Mouse (Mus musculus): ENCODE data around the gene Zzz3.

DNA sequence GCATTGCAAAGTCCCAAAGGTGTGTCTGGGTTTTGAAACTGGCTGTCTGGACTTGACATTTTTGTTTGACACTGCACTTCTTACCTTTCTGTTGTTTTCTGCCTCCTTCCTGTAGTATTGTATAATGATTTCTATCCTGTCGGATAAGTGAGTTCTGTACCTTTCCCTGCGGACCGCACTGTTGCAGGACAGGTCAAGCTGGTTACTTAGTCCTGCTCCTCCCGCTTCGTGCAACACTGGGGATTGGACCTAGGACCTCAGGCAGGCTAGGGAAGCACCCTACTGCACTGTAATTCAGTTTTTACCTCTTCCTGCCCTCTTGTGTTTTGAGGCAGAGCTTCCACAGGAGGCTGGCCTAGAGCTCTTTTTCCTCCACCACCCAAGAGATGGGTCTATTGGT, 5.2 kb downstream of the Zzz3 start:
- TF ChIP-seq POLR2A (IDR thresholded peaks at IDR 0.05; ENCODE audit: low read depth, low read length) (no peak), CTCF (conservative IDR thresholded peaks at IDR 0.05; ENCODE audit: insufficient read depth, insufficient read length, low read depth, low read length) (no peak)
